Mouse (Mus musculus) limb, embryonic 13.5 days (tissue): Measurements from ENCODE around the gene Ajap1. TPM values are rescaled to one million over a fixed set of nuclear protein-coding genes. Genes with fewer than 3 reads are reported as not detected.

Experiments used
- ATAC-seq: fragments of 200-750 bp; cut with Nextera tagmentation; 2 replicates; pipeline ENCODE4 v1.8.0; 2017; ENCODE audit warnings: low read depth, moderate number of reproducible peaks, moderate TSS enrichment; ENCODE audit not compliant: low FRiP score
- H3K27ac ChIP-seq: fragments of 300-500 bp; sonication (generic); 2 replicates; pipeline ENCODE4 v1.5.1; 2015; ENCODE audit warnings: inconsistent platforms, mild to moderate bottlenecking, moderate library complexity
- H3K27me3 ChIP-seq: fragments of 300-500 bp; sonication (generic); 2 replicates; pipeline ENCODE4 v1.6.1; 2015; ENCODE audit warnings: mild to moderate bottlenecking, inconsistent platforms
- H3K36me3 ChIP-seq: fragments of 300-500 bp; sonication (generic); 2 replicates; pipeline ENCODE4 v1.6.1; 2015; ENCODE audit warnings: inconsistent platforms, mild to moderate bottlenecking, moderate library complexity
- H3K4me1 ChIP-seq: fragments of 300-500 bp; sonication (generic); 2 replicates; pipeline ENCODE4 v1.6.1; 2015; ENCODE audit warnings: inconsistent platforms
- H3K4me2 ChIP-seq: fragments of 300-500 bp; sonication (generic); replicated peaks from 2 replicates; pipeline ENCODE4 v1.6.1; 2015; ENCODE audit warnings: inconsistent platforms, mild to moderate bottlenecking, moderate library complexity
- H3K4me3 ChIP-seq: fragments of 300-500 bp; sonication (generic); 2 replicates; pipeline ENCODE4 v1.5.1; 2015; ENCODE audit warnings: moderate library complexity, mild to moderate bottlenecking, inconsistent platforms
- H3K9ac ChIP-seq: fragments of 300-500 bp; sonication (generic); 2 replicates; pipeline ENCODE4 v1.6.1; 2015; ENCODE audit warnings: mild to moderate bottlenecking, inconsistent platforms
- H3K9me3 ChIP-seq: fragments of 300-500 bp; sonication (generic); 2 replicates; pipeline ENCODE4 v1.6.1; 2016; ENCODE audit warnings: inconsistent platforms
- WGBS: fragments of 180-500 bp; shearing (Covaris S2); methylation state at CpG from one replicate; pipeline ENCODE4 v1.1.7; 2015; 5-methylcytosine and 5-hydroxymethylcytosine counted together
- polyA plus RNA-seq: library from polyadenylated mRNA; unstranded; fragments of >200 nt; fragmentation: Nextera tagmentation; extraction: Ambion mirVana; gene quantifications from 2 replicates; pipeline ENCODE4 v1.2.1, GENCODE M21; 2015

Gene Ajap1
- polyA plus RNA-seq, 1 experiment from 2014 or later: 0.99 TPM

DNA sequence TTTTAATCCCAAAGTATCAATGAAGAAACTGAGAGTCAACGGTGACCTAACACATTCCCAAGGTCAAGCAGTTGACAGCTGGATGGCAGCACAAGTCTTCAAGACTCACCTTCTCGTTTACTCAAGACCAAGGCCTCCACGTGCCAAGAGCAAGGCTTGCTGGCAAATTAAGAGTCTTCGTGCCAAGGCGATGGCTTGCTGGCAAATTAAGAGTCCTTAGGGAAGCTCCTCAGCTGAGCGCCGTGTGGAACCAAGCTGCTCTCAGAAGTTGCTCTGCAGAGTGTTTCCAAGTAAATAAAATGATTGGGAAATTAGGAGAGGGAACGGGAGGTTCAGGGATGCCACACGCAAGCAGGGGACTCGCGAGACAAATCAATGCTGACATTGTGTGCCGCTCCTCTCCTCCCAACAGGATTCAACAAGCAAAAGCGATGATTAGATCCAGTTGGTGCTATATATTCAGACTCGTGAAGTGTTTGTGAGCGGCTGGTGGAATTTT, 147.3 kb downstream of the Ajap1 start:
- H3K36me3 ChIP-seq: no peaks in the 10 kb centered on the region
- WGBS: 57% methylated on average over 15 of the region's 15 CpGs
- no peaks in the 10 kb centered on the region for H3K9me3 ChIP-seq
- H3K4me1 ChIP-seq: no peaks in the 10 kb centered on the region
- no peaks in the 10 kb centered on the region for H3K27me3 ChIP-seq
- no peak overlapping the region for H3K9ac ChIP-seq
- no peak for ATAC-seq
- no peak overlapping the region for H3K27ac ChIP-seq
- no peak overlapping the region for H3K4me3 ChIP-seq
- H3K4me2 ChIP-seq: no peak overlapping the region

DNA sequence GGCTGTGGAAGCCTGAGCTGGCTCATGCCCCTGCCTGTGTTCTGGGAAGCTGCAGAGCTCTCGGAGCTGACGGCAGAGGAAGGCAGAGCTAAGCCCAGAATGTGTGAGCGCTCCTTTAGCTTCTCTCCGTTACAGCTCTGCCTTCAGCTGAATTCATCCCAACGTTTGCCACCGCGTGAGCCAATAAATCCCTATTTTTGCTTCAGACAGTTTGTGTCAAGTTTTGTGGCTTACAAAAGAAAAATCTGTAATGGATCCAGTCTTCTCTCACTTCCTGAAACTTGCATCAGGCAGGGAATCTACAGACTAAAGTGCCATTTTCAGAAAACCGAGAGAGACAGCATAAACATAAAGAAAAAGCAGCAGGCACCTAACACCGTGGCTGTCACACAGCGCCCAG, 154.8 kb downstream of the Ajap1 start:
- WGBS: 60% methylated on average over 10 of the region's 10 CpGs
- peaks cover 17% of the 10 kb centered on the region for H3K4me1 ChIP-seq
- no peaks in the 10 kb centered on the region for H3K36me3 ChIP-seq
- ATAC-seq: no peak
- H3K4me3 ChIP-seq: no peak overlapping the region
- H3K4me2 ChIP-seq: no peak overlapping the region
- no peak overlapping the region for H3K27ac ChIP-seq
- H3K9me3 ChIP-seq: no peaks in the 10 kb centered on the region
- no peaks in the 10 kb centered on the region for H3K27me3 ChIP-seq
- no peak overlapping the region for H3K9ac ChIP-seq
